Mouse (Mus musculus) stomach, postnatal 0 days (tissue): ENCODE results near the gene Ulk4. TPM values are rescaled to one million over a fixed set of nuclear protein-coding genes. Genes with fewer than 3 reads are reported as not detected.

ENCODE experiments used
- ATAC-seq: fragments of 200-750 bp; cut with Nextera tagmentation; 2 replicates; pipeline ENCODE4 v1.8.0; 2017; ENCODE audit not compliant: low FRiP score, low TSS enrichment
- DNase-seq: peaks from one replicate; pipeline ENCODE4 v3.0.0-alpha.2; 2016; ENCODE audit warnings: low spot score
- H3K27ac ChIP-seq: fragments of 300-500 bp; sonication (generic); replicated peaks from 2 replicates; pipeline ENCODE4 v1.5.1; 2014; ENCODE audit warnings: mild to moderate bottlenecking, control low read depth
- H3K27me3 ChIP-seq: fragments of 300-500 bp; sonication (generic); 2 replicates; pipeline ENCODE4 v1.6.1; 2014; ENCODE audit warnings: low read length; ENCODE audit not compliant: control insufficient read depth, insufficient read depth
- H3K36me3 ChIP-seq: fragments of 300-500 bp; sonication (generic); 2 replicates; pipeline ENCODE4 v1.6.1; 2014; ENCODE audit warnings: low read length, mixed read lengths; ENCODE audit not compliant: control insufficient read depth, insufficient read depth
- H3K4me1 ChIP-seq: fragments of 300-500 bp; sonication (generic); replicated peaks from 2 replicates; pipeline ENCODE4 v1.6.1; 2014; ENCODE audit warnings: antibody characterized with exemption; ENCODE audit not compliant: control insufficient read depth, insufficient read depth
- H3K4me2 ChIP-seq: fragments of 300-500 bp; sonication (generic); replicated peaks from 2 replicates; pipeline ENCODE4 v1.6.1; 2014; ENCODE audit warnings: low read depth, mild to moderate bottlenecking, control low read depth, moderate library complexity
- H3K4me3 ChIP-seq: fragments of 300-500 bp; sonication (generic); 2 replicates; pipeline ENCODE4 v1.5.1; 2014; ENCODE audit warnings: low read depth, low read length, control low read depth
- H3K9ac ChIP-seq: fragments of 300-500 bp; sonication (generic); 2 replicates; pipeline ENCODE4 v1.6.1; 2014; ENCODE audit warnings: mild to moderate bottlenecking, low read length, control low read depth, mixed read lengths
- H3K9me3 ChIP-seq: fragments of 300-500 bp; sonication (generic); 2 replicates; pipeline ENCODE4 v1.6.1; 2016; ENCODE audit warnings: low read length; ENCODE audit not compliant: control insufficient read depth
- CTCF ChIP-seq: IDR thresholded peaks from 2 replicates; pipeline ENCODE4 v1.5.1; 2016; ENCODE audit warnings: antibody characterized with exemption, low read depth, mild to moderate bottlenecking, moderate library complexity
- EP300 ChIP-seq: optimal IDR thresholded peaks from 2 replicates; pipeline ENCODE3; 2016; ENCODE audit warnings: antibody characterized with exemption
- WGBS: fragments of 180-500 bp; shearing (Covaris S2); extraction: QIAGEN DNeasy Blood & Tissue Kit; methylation state at CpG from one replicate; pipeline ENCODE4 v1.1.7; 2014; 5-methylcytosine and 5-hydroxymethylcytosine counted together
- polyA plus RNA-seq: library from polyadenylated mRNA; unstranded; fragments of >200 nt; fragmentation: Nextera tagmentation; extraction: Ambion mirVana; gene quantifications from 2 replicates; pipeline ENCODE4 v1.2.1, GENCODE M21; 2015

Ulk4 gene
- polyA plus RNA-seq, 1 experiment from 2014 or later, result 73.3 TPM

GRCm38 (mm10) chr9:121043021-121043420, 234.0 kb downstream of the Ulk4 start:
- TF ChIP-seq EP300 (no peak), CTCF (no peak)
- WGBS, result 87% methylated on average over 4 of the region's 4 CpGs
- H3K27me3 ChIP-seq, result no peaks in the 10 kb centered on the region
- DNase-seq (no peak), ATAC-seq (no peak)
- no peak overlapping the region for H3K4me2 ChIP-seq
- H3K36me3 ChIP-seq, result no peaks in the 10 kb centered on the region
- no peaks in the 10 kb centered on the region for H3K9me3 ChIP-seq
- no peak overlapping the region for H3K4me3 ChIP-seq
- H3K4me1 ChIP-seq, result no peaks in the 10 kb centered on the region
- no peak overlapping the region for H3K27ac ChIP-seq
- no peak overlapping the region for H3K9ac ChIP-seq

- Histone ChIP-seq H3K36me3 (no peaks in the 10 kb centered on the region), H3K4me1 (no peaks in the 10 kb centered on the region), H3K4me2 (no peak overlapping the region), H3K9me3 (no peaks in the 10 kb centered on the region), H3K9ac (no peak overlapping the region), H3K4me3 (no peak overlapping the region), H3K27ac (no peak overlapping the region), H3K27me3 (no peaks in the 10 kb centered on the region)
- TF ChIP-seq CTCF (no peak), EP300 (no peak)
- DNase-seq (no peak), ATAC-seq (no peak)
- 67% methylated on average over 4 of the region's 4 CpGs for WGBS
Observed at GRCm38 (mm10) chr9:121038396-121038795, 238.6 kb downstream of the Ulk4 start.

GRCm38 (mm10) chr9:121037975-121038374, 239.0 kb downstream of the Ulk4 start:
- Histone ChIP-seq H3K4me2 (no peak overlapping the region), H3K9me3 (no peaks in the 10 kb centered on the region), H3K9ac (no peak overlapping the region), H3K36me3 (no peaks in the 10 kb centered on the region), H3K4me3 (no peak overlapping the region), H3K4me1 (no peaks in the 10 kb centered on the region), H3K27ac (no peak overlapping the region), H3K27me3 (no peaks in the 10 kb centered on the region)
- ATAC-seq, result no peak
- WGBS, result 78% methylated on average over 5 of the region's 5 CpGs
- no peak for TF ChIP-seq CTCF
- TF ChIP-seq EP300, result no peak
- no peak for DNase-seq

GRCm38 (mm10) chr9:121035296-121035695, 241.7 kb downstream of the Ulk4 start:
- no peaks in the 10 kb centered on the region for H3K9me3 ChIP-seq
- H3K4me2 ChIP-seq, result no peak overlapping the region
- no peaks in the 10 kb centered on the region for H3K36me3 ChIP-seq
- WGBS, result 59% methylated on average over 6 of the region's 6 CpGs
- ATAC-seq (no peak), DNase-seq (no peak)
- no peak for TF ChIP-seq EP300
- TF ChIP-seq CTCF, result no peak
- no peak overlapping the region for H3K9ac ChIP-seq
- H3K27me3 ChIP-seq, result no peaks in the 10 kb centered on the region
- no peaks in the 10 kb centered on the region for H3K4me1 ChIP-seq
- no peak overlapping the region for H3K27ac ChIP-seq
- H3K4me3 ChIP-seq, result no peak overlapping the region

GRCm38 (mm10) chr9:121033596-121033995, 243.4 kb downstream of the Ulk4 start:
- Histone ChIP-seq H3K27me3 (no peaks in the 10 kb centered on the region), H3K27ac (no peak overlapping the region), H3K4me3 (no peak overlapping the region), H3K36me3 (no peaks in the 10 kb centered on the region), H3K4me1 (no peaks in the 10 kb centered on the region), H3K4me2 (no peak overlapping the region), H3K9me3 (no peaks in the 10 kb centered on the region), H3K9ac (no peak overlapping the region)
- WGBS, result 72% methylated on average over 4 of the region's 4 CpGs
- TF ChIP-seq EP300 (no peak), CTCF (no peak)
- DNase-seq (no peak), ATAC-seq (no peak)

- Histone ChIP-seq H3K9ac (no peak overlapping the region), H3K9me3 (no peaks in the 10 kb centered on the region), H3K4me3 (no peak overlapping the region), H3K27me3 (no peaks in the 10 kb centered on the region), H3K27ac (no peak overlapping the region), H3K4me1 (no peaks in the 10 kb centered on the region), H3K4me2 (no peak overlapping the region), H3K36me3 (no peaks in the 10 kb centered on the region)
- DNase-seq (no peak), ATAC-seq (no peak)
- 81% methylated on average over 10 of the region's 10 CpGs for WGBS
- TF ChIP-seq CTCF (no peak), EP300 (no peak)
Observed at GRCm38 (mm10) chr9:121032322-121032964, 244.6 kb downstream of the Ulk4 start.
